Mouse (Mus musculus): ENCODE measurements around the gene Creb5. TPM values are rescaled to one million over a fixed set of nuclear protein-coding genes. Genes with fewer than 3 reads are reported as not detected.
A peak's percentile ranks its signal among the peaks of the same experiment; 100 is the strongest.

The Creb5 gene
- polyA plus RNA-seq, 1 experiment from 2014 or later: 4.1 TPM

GRCm38 (mm10) chr6:53589746-53590145 lies 302.7 kb downstream of the Creb5 start:
- Histone ChIP-seq H3K27ac (ENCODE audit: low read depth, low read length) (no peak overlapping the region), H3K4me3 (ENCODE audit: low read depth, low read length) (no peak overlapping the region), H3K4me1 (ENCODE audit: control insufficient read depth, insufficient read depth, low read length) (peaks cover 9% of the 10 kb centered on the region), H3K36me3 (ENCODE audit: control insufficient read depth, insufficient read depth, low read length) (no peaks in the 10 kb centered on the region), H3K9ac (ENCODE audit: low read length) (no peak overlapping the region), H3K4me2 (no peak overlapping the region), H3K27me3 (ENCODE audit: control insufficient read depth, insufficient read depth, low read length) (no peaks in the 10 kb centered on the region), H3K9me3 (ENCODE audit: control insufficient read depth, low read length) (no peaks in the 10 kb centered on the region)
- WGBS: 92% methylated on average over 6 of the region's 6 CpGs
- no peak for ATAC-seq (ENCODE audit: low FRiP score)
- no peak for DNase-seq (ENCODE audit: low spot score, missing footprints)

- no peaks in the 10 kb centered on the region for H3K27me3 ChIP-seq (ENCODE audit: control insufficient read depth, insufficient read depth, low read length)
- H3K9me3 ChIP-seq (ENCODE audit: control insufficient read depth, low read length): no peaks in the 10 kb centered on the region
These were observed 305.2 kb downstream of the Creb5 start for GRCm38 (mm10) chr6:53592230-53592629.

GRCm38 (mm10) chr6:53593603-53594002 lies 306.5 kb downstream of the Creb5 start:
- Histone ChIP-seq H3K27me3 (ENCODE audit: control insufficient read depth, insufficient read depth, low read length) (no peaks in the 10 kb centered on the region), H3K4me1 (ENCODE audit: control insufficient read depth, insufficient read depth, low read length) (peaks cover 9% of the 10 kb centered on the region), H3K9me3 (ENCODE audit: control insufficient read depth, low read length) (no peaks in the 10 kb centered on the region), H3K27ac (ENCODE audit: low read depth, low read length) (no peak overlapping the region), H3K36me3 (ENCODE audit: control insufficient read depth, insufficient read depth, low read length) (no peaks in the 10 kb centered on the region), H3K4me3 (ENCODE audit: low read depth, low read length) (no peak overlapping the region), H3K9ac (ENCODE audit: low read length) (no peak overlapping the region), H3K4me2 (no peak overlapping the region)
- DNase-seq (ENCODE audit: low spot score, missing footprints) (peak; percentile 85), ATAC-seq (ENCODE audit: low FRiP score) (peak; percentile 84)
- 19% methylated on average over 4 of the region's 4 CpGs for WGBS

More at GRCm38 (mm10) chr6:53592230-53592629, 305.2 kb downstream of the Creb5 start:
- H3K4me1 ChIP-seq (ENCODE audit: control insufficient read depth, insufficient read depth, low read length): peaks cover 9% of the 10 kb centered on the region
- H3K4me2 ChIP-seq: no peak overlapping the region
- H3K4me3 ChIP-seq (ENCODE audit: low read depth, low read length): no peak overlapping the region
- DNase-seq (ENCODE audit: low spot score, missing footprints) (no peak), ATAC-seq (ENCODE audit: low FRiP score) (no peak)
- no peak overlapping the region for H3K9ac ChIP-seq (ENCODE audit: low read length)
- no peaks in the 10 kb centered on the region for H3K36me3 ChIP-seq (ENCODE audit: control insufficient read depth, insufficient read depth, low read length)
- WGBS: 84% methylated on average over 5 of the region's 5 CpGs
- H3K27ac ChIP-seq (ENCODE audit: low read depth, low read length): no peak overlapping the region

GRCm38 (mm10) chr6:53594316-53594715 lies 307.2 kb downstream of the Creb5 start:
- 63% methylated on average over 4 of the region's 4 CpGs for WGBS
- Histone ChIP-seq H3K4me2 (no peak overlapping the region), H3K27me3 (ENCODE audit: control insufficient read depth, insufficient read depth, low read length) (no peaks in the 10 kb centered on the region), H3K9ac (ENCODE audit: low read length) (no peak overlapping the region), H3K36me3 (ENCODE audit: control insufficient read depth, insufficient read depth, low read length) (no peaks in the 10 kb centered on the region), H3K27ac (ENCODE audit: low read depth, low read length) (no peak overlapping the region), H3K9me3 (ENCODE audit: control insufficient read depth, low read length) (no peaks in the 10 kb centered on the region), H3K4me1 (ENCODE audit: control insufficient read depth, insufficient read depth, low read length) (peaks cover 9% of the 10 kb centered on the region), H3K4me3 (ENCODE audit: low read depth, low read length) (no peak overlapping the region)
- ATAC-seq (ENCODE audit: low FRiP score) (no peak), DNase-seq (ENCODE audit: low spot score, missing footprints) (no peak)

GRCm38 (mm10) chr6:53596402-53596801 lies 309.3 kb downstream of the Creb5 start:
- no peak for ATAC-seq (ENCODE audit: low FRiP score)
- 98% methylated on average over 2 of the region's 2 CpGs for WGBS

GRCm38 (mm10) chr6:53603041-53603440 lies 316.0 kb downstream of the Creb5 start:
- Histone ChIP-seq H3K4me3 (ENCODE audit: low read depth, low read length) (no peak overlapping the region), H3K4me1 (ENCODE audit: control insufficient read depth, insufficient read depth, low read length) (no peaks in the 10 kb centered on the region), H3K27me3 (ENCODE audit: control insufficient read depth, insufficient read depth, low read length) (no peaks in the 10 kb centered on the region), H3K36me3 (ENCODE audit: control insufficient read depth, insufficient read depth, low read length) (no peaks in the 10 kb centered on the region), H3K9me3 (ENCODE audit: control insufficient read depth, low read length) (no peaks in the 10 kb centered on the region), H3K9ac (ENCODE audit: low read length) (no peak overlapping the region), H3K27ac (ENCODE audit: low read depth, low read length) (no peak overlapping the region), H3K4me2 (no peak overlapping the region)
- ATAC-seq (ENCODE audit: low FRiP score) (no peak), DNase-seq (ENCODE audit: low spot score, missing footprints) (no peak)
- WGBS: 70% methylated on average over 3 of the region's 3 CpGs

More at GRCm38 (mm10) chr6:53596402-53596801, 309.3 kb downstream of the Creb5 start:
- no peak overlapping the region for H3K9ac ChIP-seq (ENCODE audit: low read length)
- no peaks in the 10 kb centered on the region for H3K36me3 ChIP-seq (ENCODE audit: control insufficient read depth, insufficient read depth, low read length)
- H3K9me3 ChIP-seq (ENCODE audit: control insufficient read depth, low read length): no peaks in the 10 kb centered on the region
- no peak for DNase-seq (ENCODE audit: low spot score, missing footprints)
- no peak overlapping the region for H3K4me2 ChIP-seq
- no peak overlapping the region for H3K4me3 ChIP-seq (ENCODE audit: low read depth, low read length)
- no peak overlapping the region for H3K27ac ChIP-seq (ENCODE audit: low read depth, low read length)
- no peaks in the 10 kb centered on the region for H3K27me3 ChIP-seq (ENCODE audit: control insufficient read depth, insufficient read depth, low read length)
- peaks cover 9% of the 10 kb centered on the region for H3K4me1 ChIP-seq (ENCODE audit: control insufficient read depth, insufficient read depth, low read length)

GRCm38 (mm10) chr6:53603695-53604094 lies 316.6 kb downstream of the Creb5 start:
- Histone ChIP-seq H3K27me3 (ENCODE audit: control insufficient read depth, insufficient read depth, low read length) (no peaks in the 10 kb centered on the region), H3K36me3 (ENCODE audit: control insufficient read depth, insufficient read depth, low read length) (no peaks in the 10 kb centered on the region), H3K4me2 (no peak overlapping the region), H3K9me3 (ENCODE audit: control insufficient read depth, low read length) (no peaks in the 10 kb centered on the region), H3K4me3 (ENCODE audit: low read depth, low read length) (no peak overlapping the region), H3K9ac (ENCODE audit: low read length) (no peak overlapping the region), H3K27ac (ENCODE audit: low read depth, low read length) (no peak overlapping the region), H3K4me1 (ENCODE audit: control insufficient read depth, insufficient read depth, low read length) (no peaks in the 10 kb centered on the region)
- 93% methylated on average over 5 of the region's 5 CpGs for WGBS
- ATAC-seq (ENCODE audit: low FRiP score) (no peak), DNase-seq (ENCODE audit: low spot score, missing footprints) (no peak)

GRCm38 (mm10) chr6:53604386-53604785 lies 317.3 kb downstream of the Creb5 start:
- 78% methylated on average over 3 of the region's 3 CpGs for WGBS

GRCm38 (mm10) chr6:53605184-53605583 lies 318.1 kb downstream of the Creb5 start:
- Histone ChIP-seq H3K9me3 (ENCODE audit: control insufficient read depth, low read length) (no peaks in the 10 kb centered on the region; the same call in 1 of the 2 replicates), H3K27me3 (ENCODE audit: control insufficient read depth, insufficient read depth, low read length) (no peaks in the 10 kb centered on the region), H3K27ac (ENCODE audit: low read depth, low read length) (no peak overlapping the region), H3K4me3 (ENCODE audit: low read depth, low read length) (no peak overlapping the region), H3K9ac (ENCODE audit: low read length) (no peak overlapping the region), H3K36me3 (ENCODE audit: control insufficient read depth, insufficient read depth, low read length) (no peaks in the 10 kb centered on the region), H3K4me1 (ENCODE audit: control insufficient read depth, insufficient read depth, low read length) (no peaks in the 10 kb centered on the region), H3K4me2 (no peak overlapping the region)
- 91% methylated on average over 2 of the region's 2 CpGs for WGBS
- DNase-seq (ENCODE audit: low spot score, missing footprints) (no peak), ATAC-seq (ENCODE audit: low FRiP score) (no peak)

More at GRCm38 (mm10) chr6:53604386-53604785, 317.3 kb downstream of the Creb5 start:
- H3K4me3 ChIP-seq (ENCODE audit: low read depth, low read length): no peak overlapping the region
- H3K27ac ChIP-seq (ENCODE audit: low read depth, low read length): no peak overlapping the region
- no peaks in the 10 kb centered on the region for H3K4me1 ChIP-seq (ENCODE audit: control insufficient read depth, insufficient read depth, low read length)
- no peak overlapping the region for H3K9ac ChIP-seq (ENCODE audit: low read length)
- H3K4me2 ChIP-seq: no peak overlapping the region
- no peaks in the 10 kb centered on the region for H3K9me3 ChIP-seq (ENCODE audit: control insufficient read depth, low read length)
- DNase-seq (ENCODE audit: low spot score, missing footprints): no peak
- ATAC-seq (ENCODE audit: low FRiP score): no peak
- H3K36me3 ChIP-seq (ENCODE audit: control insufficient read depth, insufficient read depth, low read length): no peaks in the 10 kb centered on the region
- no peaks in the 10 kb centered on the region for H3K27me3 ChIP-seq (ENCODE audit: control insufficient read depth, insufficient read depth, low read length)
